14 mouse cellular contexts compared by ENCODE assay signal in the genomic region with DNA sequence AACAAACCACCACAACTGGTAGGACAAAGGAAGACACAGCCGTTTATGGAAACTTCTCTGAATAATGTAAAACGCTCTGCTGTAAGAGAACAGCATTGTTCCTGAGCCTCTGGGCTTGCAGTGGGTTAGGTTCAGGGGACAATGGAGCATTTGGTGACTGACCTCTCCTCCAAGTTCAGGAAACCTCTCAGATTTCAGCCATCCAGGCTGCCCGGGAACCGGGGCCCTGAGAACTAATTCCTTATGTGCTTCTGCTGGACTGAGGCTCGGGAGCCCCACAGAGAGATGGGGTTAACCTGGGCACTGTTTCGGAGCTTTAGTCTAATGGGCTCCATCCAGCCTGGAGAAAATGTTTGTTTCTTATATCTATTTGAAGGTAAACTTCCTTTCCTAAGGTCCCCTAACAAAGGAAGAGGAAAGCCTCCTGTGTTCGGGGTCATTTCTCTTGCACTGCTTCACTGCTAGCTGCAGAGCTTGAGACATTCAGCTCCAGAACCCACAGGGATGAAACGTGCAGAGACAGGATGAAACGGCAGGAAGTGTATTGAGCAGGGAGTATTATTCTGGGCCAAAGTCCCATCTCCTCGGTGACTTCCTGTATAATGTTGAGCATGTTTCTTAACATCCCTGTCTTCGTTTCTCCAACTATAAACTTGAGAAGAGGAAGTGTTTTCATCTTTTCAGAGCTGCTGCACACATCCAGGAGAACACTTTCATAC.
A peak's percentile ranks its signal among the peaks of the same experiment; 100 is the strongest.
DNase-seq lines count a peak whose midpoint lies in the region; ATAC-seq lines count a peak whose summit lies in the region.
"Had no signal": no experiment of that assay in that cellular context is flagged by ENCODE, and none has a peak within 500 bp of the region (broad histone marks: within the 10 kb centered on the region; RNA-seq: fewer than 3 reads in every experiment).

No protein-coding gene starts in this region.

- H3K27ac ChIP-seq in kidney, embryonic 14.5 days (ENCODE audit: low read depth, low read length) = 0 out of 2 replicates have a peak overlapping the region, but pooled peaks have one; percentile 52
- H3K27ac ChIP-seq in neural tube, embryonic 11.5 days (ENCODE audit: low read depth, low read length) = peak overlapping the region; percentile 29; the same call in 1 of the 2 replicates
- 0 out of 2 replicates have a peak overlapping the region, but pooled peaks have one; percentile 10 for H3K27ac ChIP-seq in limb, embryonic 13.5 days
- no peak overlapping the region for H3K27ac ChIP-seq in forebrain, embryonic 14.5 days (ENCODE audit: low read depth, low read length)
- H3K27ac ChIP-seq: hindbrain, postnatal 0 days; liver, embryonic 12.5 days had no signal

- ATAC-seq in kidney, embryonic 14.5 days (ENCODE audit: low FRiP score, low TSS enrichment) = no peak
- no peak for ATAC-seq in neural tube, embryonic 11.5 days (ENCODE audit: insufficient read depth, low FRiP score, low TSS enrichment)
- no peak for ATAC-seq in limb, embryonic 13.5 days (ENCODE audit: low FRiP score, low read depth)
- ATAC-seq in forebrain, embryonic 14.5 days = no peak
- ATAC-seq: hindbrain, postnatal 0 days; liver, embryonic 12.5 days had no signal

- H3K4me2 ChIP-seq in kidney, embryonic 14.5 days (replicated peaks; ENCODE audit: low read depth, low read length) = no peak overlapping the region
- H3K4me2 ChIP-seq in neural tube, embryonic 11.5 days (ENCODE audit: low read depth) = no peak overlapping the region
- no peak overlapping the region for H3K4me2 ChIP-seq in limb, embryonic 13.5 days (replicated peaks)
- no peak overlapping the region for H3K4me2 ChIP-seq in forebrain, embryonic 14.5 days (ENCODE audit: low read length)
- H3K4me2 ChIP-seq: liver, embryonic 12.5 days had no signal

- WGBS in kidney, embryonic 14.5 days = 30% methylated on average over 11 of the region's 11 CpGs
- 53% methylated on average over 11 of the region's 11 CpGs for WGBS in neural tube, embryonic 11.5 days
- 39% methylated on average over 11 of the region's 11 CpGs for WGBS in limb, embryonic 13.5 days
- WGBS in forebrain, embryonic 14.5 days = 75% methylated on average over 11 of the region's 11 CpGs

- intact Hi-C loops in heart, postnatal 10 days (cut with DNase I) = loop anchor here (5.0 kb wide), 1 partner anchor 220 kb away; a partner anchor contains a TSS

- no peak overlapping the region for H3K4me3 ChIP-seq in kidney, embryonic 14.5 days (ENCODE audit: low read length)
- no peak overlapping the region for H3K4me3 ChIP-seq in neural tube, embryonic 11.5 days (ENCODE audit: low read depth, low read length)
- no peak overlapping the region for H3K4me3 ChIP-seq in limb, embryonic 13.5 days
- H3K4me3 ChIP-seq in forebrain, embryonic 14.5 days (ENCODE audit: low read depth, low read length) = no peak overlapping the region
- H3K4me3 ChIP-seq: liver, embryonic 12.5 days had no signal

- H3K9ac ChIP-seq in kidney, embryonic 14.5 days (ENCODE audit: low read depth, low read length) = no peak overlapping the region
- H3K9ac ChIP-seq in neural tube, embryonic 11.5 days (ENCODE audit: low read length) = no peak overlapping the region
- H3K9ac ChIP-seq in limb, embryonic 13.5 days = no peak overlapping the region
- H3K9ac ChIP-seq in forebrain, embryonic 14.5 days (ENCODE audit: low read length) = no peak overlapping the region
- H3K9ac ChIP-seq: liver, embryonic 12.5 days had no signal

- H3K4me1 ChIP-seq in kidney, embryonic 14.5 days (ENCODE audit: control insufficient read depth, insufficient read depth, low read length) = peaks cover 8% of the 10 kb centered on the region; the same call in 1 of the 2 replicates
- peaks cover 12% of the 10 kb centered on the region for H3K4me1 ChIP-seq in neural tube, embryonic 11.5 days (ENCODE audit: control insufficient read depth, insufficient read depth, low read length)
- peaks cover 22% of the 10 kb centered on the region for H3K4me1 ChIP-seq in limb, embryonic 13.5 days
- H3K4me1 ChIP-seq in forebrain, embryonic 14.5 days (ENCODE audit: control insufficient read depth, insufficient read depth, low read length) = no peaks in the 10 kb centered on the region
- H3K4me1 ChIP-seq: liver, embryonic 12.5 days had no signal

- H3K36me3 ChIP-seq in kidney, embryonic 14.5 days (ENCODE audit: control insufficient read depth, insufficient read depth, low read length) = no peaks in the 10 kb centered on the region
- no peaks in the 10 kb centered on the region for H3K36me3 ChIP-seq in neural tube, embryonic 11.5 days (ENCODE audit: control insufficient read depth, insufficient read depth, low read length)
- no peaks in the 10 kb centered on the region for H3K36me3 ChIP-seq in limb, embryonic 13.5 days
- no peaks in the 10 kb centered on the region for H3K36me3 ChIP-seq in forebrain, embryonic 14.5 days (ENCODE audit: control insufficient read depth, insufficient read depth, low read length)
- H3K36me3 ChIP-seq: liver, embryonic 12.5 days had no signal

- DNase-seq in heart, adult 11 months = peak; percentile 82
- no peak for DNase-seq in heart, postnatal 10 days
- DNase-seq in kidney, postnatal 36 days = no peak
- peak; percentile 20 for DNase-seq in neural tube, embryonic 11.5 days (ENCODE audit: low spot score)
- DNase-seq in neural tube, embryonic 10.5 days (ENCODE audit: extremely low spot score, low spot score) = no peak
- DNase-seq in forebrain, embryonic 14.5 days (ENCODE audit: low spot score) = no peak
- DNase-seq: adrenal gland, postnatal 10 days; cerebellum, postnatal 25 days; right cerebral cortex, postnatal 4 days; thymus, postnatal 25 days had no signal

- no peaks in the 10 kb centered on the region for H3K9me3 ChIP-seq in kidney, embryonic 14.5 days (ENCODE audit: control insufficient read depth, low read length)
- H3K9me3 ChIP-seq in neural tube, embryonic 11.5 days (ENCODE audit: control insufficient read depth, low read length) = no peaks in the 10 kb centered on the region
- no peaks in the 10 kb centered on the region for H3K9me3 ChIP-seq in limb, embryonic 13.5 days
- no peaks in the 10 kb centered on the region for H3K9me3 ChIP-seq in forebrain, embryonic 14.5 days (replicated peaks; ENCODE audit: control insufficient read depth, low read length)
- H3K9me3 ChIP-seq: liver, embryonic 12.5 days had no signal

- H3K27me3 ChIP-seq in kidney, embryonic 14.5 days (ENCODE audit: control insufficient read depth, insufficient read depth, low read length) = no peaks in the 10 kb centered on the region
- no peaks in the 10 kb centered on the region for H3K27me3 ChIP-seq in neural tube, embryonic 11.5 days (ENCODE audit: control insufficient read depth, insufficient read depth, low read length)
- H3K27me3 ChIP-seq in limb, embryonic 13.5 days = no peaks in the 10 kb centered on the region
- H3K27me3 ChIP-seq in forebrain, embryonic 14.5 days (replicated peaks; ENCODE audit: control insufficient read depth, insufficient read depth, low read length) = no peaks in the 10 kb centered on the region
- H3K27me3 ChIP-seq: liver, embryonic 12.5 days had no signal

Comparison
In these comparisons a context has a peak if more than half of its experiments do, and no peak if none do; other contexts are left out.
1. DNase-seq: peak in heart, adult 11 months (single experiment) and neural tube, embryonic 11.5 days (single experiment); none in heart, postnatal 10 days (0 of 2), kidney, postnatal 36 days (0 of 2), neural tube, embryonic 10.5 days (single experiment) and forebrain, embryonic 14.5 days (single experiment).